Mouse (Mus musculus): Measurements from ENCODE around the gene Mst1. TPM values are rescaled to one million over a fixed set of nuclear protein-coding genes. Genes with fewer than 3 reads are reported as not detected.
A peak's percentile ranks its signal among the peaks of the same experiment; 100 is the strongest.

The Mst1 gene
- not detected in 2 replicates for polyA plus RNA-seq (2014; fragmentation: Nextera tagmentation; extraction: Ambion mirVana)

DNA sequence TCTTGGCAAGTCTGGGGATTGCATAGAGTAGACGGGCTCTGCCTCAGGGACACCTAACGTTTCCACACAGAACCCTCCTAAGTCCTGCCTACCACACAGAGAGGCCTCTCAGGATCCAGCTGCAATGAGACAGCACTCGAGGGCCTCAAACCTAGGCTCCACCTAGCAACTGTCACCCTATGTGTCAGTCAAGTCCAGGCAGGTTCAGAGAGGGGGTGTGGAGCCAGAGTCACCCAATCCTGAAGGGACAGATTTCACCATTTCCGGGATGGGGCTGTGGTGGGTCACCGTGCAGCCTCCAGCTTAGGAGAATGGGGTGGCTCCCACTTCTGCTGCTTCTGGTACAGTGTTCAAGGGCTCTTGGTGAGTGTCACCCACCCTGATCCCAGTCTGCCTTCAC, at the start of gene Mst1:
Mst1 (plus strand) TSS at position 269 of the 400 bp plus-strand sequence.
- Histone ChIP-seq H3K9ac (replicated peaks; ENCODE audit: low read length) (peak within 1 kb of the TSS; percentile 92), H3K27me3 (ENCODE audit: control insufficient read depth, insufficient read depth, low read length) (peaks cover 23% of the 10 kb centered on the region), H3K36me3 (ENCODE audit: control insufficient read depth, insufficient read depth, low read length) (peaks cover 14% of the 10 kb centered on the region), H3K4me3 (replicated peaks; ENCODE audit: low read depth, low read length) (peak within 1 kb of the TSS; percentile 86), H3K9me3 (ENCODE audit: control insufficient read depth, low read length) (no peaks in the 10 kb centered on the region), H3K27ac (replicated peaks; ENCODE audit: low read depth, low read length) (no peak within 1 kb of the TSS), H3K4me2 (ENCODE audit: low read length) (peak within 1 kb of the TSS; percentile 90), H3K4me1 (ENCODE audit: control insufficient read depth, insufficient read depth, low read length) (peaks cover 15% of the 10 kb centered on the region)
- DNase-seq (no peak), ATAC-seq (ENCODE audit: low FRiP score, low TSS enrichment) (no peak)
- 82% methylated on average over 5 of the region's 5 CpGs for WGBS

DNA sequence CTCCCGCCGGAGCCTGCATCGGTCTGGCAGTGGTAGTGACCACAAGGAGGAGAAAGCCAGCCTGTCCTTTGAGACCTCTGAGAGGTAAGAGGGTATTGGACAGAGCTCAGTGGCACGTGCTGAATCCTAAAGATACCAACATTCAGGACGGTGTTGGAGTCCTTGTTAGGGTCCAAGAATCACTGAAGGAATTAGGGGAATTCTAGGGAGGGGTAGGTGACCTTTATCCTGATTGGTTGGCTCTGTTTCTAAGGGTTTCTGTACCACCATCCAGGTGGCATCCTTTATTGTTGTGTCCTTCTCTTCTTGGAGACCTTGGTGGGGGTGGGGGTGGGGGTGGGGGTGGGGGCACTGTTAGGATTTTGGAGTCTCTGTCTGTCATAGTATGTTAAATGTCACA, 48.1 kb upstream of the Mst1 start:
- Histone ChIP-seq H3K9ac (replicated peaks; ENCODE audit: low read length) (no peak overlapping the region), H3K4me2 (ENCODE audit: low read length) (no peak overlapping the region), H3K4me1 (ENCODE audit: control insufficient read depth, insufficient read depth, low read length) (no peaks in the 10 kb centered on the region), H3K9me3 (ENCODE audit: control insufficient read depth, low read length) (no peaks in the 10 kb centered on the region), H3K4me3 (replicated peaks; ENCODE audit: low read depth, low read length) (no peak overlapping the region), H3K27me3 (ENCODE audit: control insufficient read depth, insufficient read depth, low read length) (no peaks in the 10 kb centered on the region), H3K36me3 (ENCODE audit: control insufficient read depth, insufficient read depth, low read length) (peaks cover 55% of the 10 kb centered on the region), H3K27ac (replicated peaks; ENCODE audit: low read depth, low read length) (no peak overlapping the region)
- 94% methylated on average over 5 of the region's 5 CpGs for WGBS
- no peak for DNase-seq
- no peak for ATAC-seq (ENCODE audit: low FRiP score, low TSS enrichment)

DNA sequence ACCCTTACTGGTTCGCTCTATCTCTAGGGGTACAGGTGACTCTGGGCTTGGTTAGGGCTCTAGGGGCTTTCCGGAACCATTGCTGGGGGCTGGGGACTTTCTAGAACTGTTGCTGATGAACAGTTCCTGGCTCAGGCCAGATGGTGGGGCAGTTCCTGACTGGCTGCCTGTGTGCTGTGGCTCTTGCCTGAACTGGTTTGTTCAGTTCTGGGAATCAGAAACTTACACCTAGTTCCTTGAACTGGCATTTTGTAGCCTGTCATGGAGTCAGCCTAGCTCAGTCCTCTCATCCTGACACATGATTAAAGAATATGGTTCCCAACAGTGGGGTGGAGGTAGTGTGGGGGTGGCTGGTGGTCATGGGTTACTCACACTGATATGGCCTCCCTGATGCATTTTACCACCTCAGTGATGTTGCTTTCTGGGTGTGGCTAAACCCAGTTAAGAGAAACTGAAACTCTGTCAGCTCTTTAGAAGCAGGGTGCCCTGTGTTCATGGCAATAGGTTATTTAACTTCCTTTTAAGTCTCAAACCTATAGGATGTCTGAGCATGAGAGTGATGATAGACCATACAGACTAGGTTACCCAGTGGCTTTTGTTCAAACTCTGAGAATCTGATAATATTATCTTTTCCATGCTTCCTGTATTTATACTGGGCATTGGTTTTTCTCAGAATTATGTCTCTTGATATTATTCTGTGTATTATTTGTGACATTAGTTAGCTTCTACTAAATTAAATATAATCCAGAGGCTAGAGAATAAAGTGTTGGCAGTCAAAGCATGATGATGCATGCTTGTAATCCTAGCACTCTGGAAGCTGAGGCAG, 44.7 kb upstream of the Mst1 start:
- H3K9me3 ChIP-seq (ENCODE audit: control insufficient read depth, low read length) = no peaks in the 10 kb centered on the region
- no peaks in the 10 kb centered on the region for H3K4me1 ChIP-seq (ENCODE audit: control insufficient read depth, insufficient read depth, low read length)
- H3K36me3 ChIP-seq (ENCODE audit: control insufficient read depth, insufficient read depth, low read length) = peaks cover 63% of the 10 kb centered on the region
- no peak overlapping the region for H3K27ac ChIP-seq (replicated peaks; ENCODE audit: low read depth, low read length)
- WGBS = 90% methylated on average over 2 of the region's 2 CpGs
- H3K4me3 ChIP-seq (replicated peaks; ENCODE audit: low read depth, low read length) = no peak overlapping the region
- no peaks in the 10 kb centered on the region for H3K27me3 ChIP-seq (ENCODE audit: control insufficient read depth, insufficient read depth, low read length)
- ATAC-seq (ENCODE audit: low FRiP score, low TSS enrichment) (no peak), DNase-seq (no peak)
- no peak overlapping the region for H3K9ac ChIP-seq (replicated peaks; ENCODE audit: low read length)
- no peak overlapping the region for H3K4me2 ChIP-seq (ENCODE audit: low read length)

DNA sequence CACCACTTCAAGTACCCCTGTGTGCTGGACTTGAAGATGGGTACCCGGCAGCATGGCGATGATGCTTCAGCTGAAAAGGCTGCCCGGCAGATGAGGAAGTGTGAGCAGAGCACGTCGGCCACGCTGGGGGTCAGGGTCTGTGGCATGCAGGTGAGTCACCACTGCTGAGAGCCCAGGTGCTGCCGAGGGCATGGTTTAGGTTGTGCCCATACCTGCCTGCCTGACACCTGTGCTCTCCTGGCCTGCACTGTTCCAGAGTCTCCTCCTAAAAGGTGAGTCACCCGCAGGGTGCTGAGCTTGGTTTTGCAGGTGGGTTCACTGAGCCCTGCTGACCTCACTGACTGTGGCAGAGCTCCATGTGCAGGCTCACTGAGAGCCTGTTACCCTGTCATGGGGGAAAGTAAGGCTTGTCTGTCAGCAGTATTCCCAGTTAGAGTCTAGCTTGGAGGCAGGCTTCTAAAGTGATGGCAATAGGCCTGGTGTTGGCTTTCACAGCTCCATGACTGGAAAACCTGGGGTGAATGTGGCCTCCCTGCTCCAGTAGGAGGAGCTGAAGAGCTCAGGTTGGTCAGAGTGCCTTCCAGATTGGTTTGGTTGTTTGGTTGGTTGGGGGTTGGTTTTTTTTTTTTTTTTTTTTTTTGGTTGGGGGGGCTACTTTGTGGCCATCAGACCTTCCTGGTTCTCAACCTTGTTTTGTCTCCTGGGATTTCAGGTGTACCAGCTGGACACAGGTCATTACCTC, 35.3 kb upstream of the Mst1 start:
- H3K4me1 ChIP-seq (ENCODE audit: control insufficient read depth, insufficient read depth, low read length) = 0 out of 2 replicates have a peak, but pooled peaks cover 8% of the 10 kb centered on the region
- H3K9ac ChIP-seq (replicated peaks; ENCODE audit: low read length) = no peak overlapping the region
- no peak for DNase-seq
- ATAC-seq (ENCODE audit: low FRiP score, low TSS enrichment) = no peak
- 97% methylated on average over 8 of the region's 8 CpGs for WGBS
- H3K4me2 ChIP-seq (ENCODE audit: low read length) = no peak overlapping the region
- peaks cover 66% of the 10 kb centered on the region for H3K36me3 ChIP-seq (ENCODE audit: control insufficient read depth, insufficient read depth, low read length)
- H3K4me3 ChIP-seq (replicated peaks; ENCODE audit: low read depth, low read length) = no peak overlapping the region
- H3K27ac ChIP-seq (replicated peaks; ENCODE audit: low read depth, low read length) = no peak overlapping the region
- no peaks in the 10 kb centered on the region for H3K9me3 ChIP-seq (ENCODE audit: control insufficient read depth, low read length)
- no peaks in the 10 kb centered on the region for H3K27me3 ChIP-seq (ENCODE audit: control insufficient read depth, insufficient read depth, low read length)

DNA sequence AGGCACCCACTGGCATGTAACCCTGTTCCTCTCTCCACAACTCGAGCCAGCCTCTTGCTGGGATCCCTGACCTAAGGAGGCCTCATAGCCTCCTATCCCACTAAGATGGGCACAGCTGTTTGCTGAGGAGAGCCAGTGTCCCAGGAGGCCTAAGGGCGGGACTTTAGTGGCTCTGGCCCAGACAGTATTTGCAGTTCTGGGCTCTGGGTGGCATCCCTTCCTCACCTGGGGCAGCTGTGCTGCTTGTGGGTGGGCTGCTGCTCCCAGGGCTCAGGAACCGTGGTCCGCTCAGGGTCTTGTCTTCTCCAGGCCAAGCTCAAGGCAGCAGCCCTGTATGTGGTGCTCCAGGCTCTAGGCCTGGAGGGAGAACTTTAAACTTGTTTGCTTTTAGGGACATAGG, 33.7 kb upstream of the Mst1 start:
- H3K4me1 ChIP-seq (ENCODE audit: control insufficient read depth, insufficient read depth, low read length) = 0 out of 2 replicates have a peak, but pooled peaks cover 8% of the 10 kb centered on the region
- H3K9me3 ChIP-seq (ENCODE audit: control insufficient read depth, low read length) = no peaks in the 10 kb centered on the region
- H3K4me2 ChIP-seq (ENCODE audit: low read length) = no peak overlapping the region
- no peak overlapping the region for H3K4me3 ChIP-seq (replicated peaks; ENCODE audit: low read depth, low read length)
- no peak overlapping the region for H3K9ac ChIP-seq (replicated peaks; ENCODE audit: low read length)
- no peak overlapping the region for H3K27ac ChIP-seq (replicated peaks; ENCODE audit: low read depth, low read length)
- ATAC-seq (ENCODE audit: low FRiP score, low TSS enrichment) (no peak), DNase-seq (no peak)
- H3K27me3 ChIP-seq (ENCODE audit: control insufficient read depth, insufficient read depth, low read length) = no peaks in the 10 kb centered on the region
- 87% methylated on average over 4 of the region's 4 CpGs for WGBS
- H3K36me3 ChIP-seq (ENCODE audit: control insufficient read depth, insufficient read depth, low read length) = peaks cover 66% of the 10 kb centered on the region

DNA sequence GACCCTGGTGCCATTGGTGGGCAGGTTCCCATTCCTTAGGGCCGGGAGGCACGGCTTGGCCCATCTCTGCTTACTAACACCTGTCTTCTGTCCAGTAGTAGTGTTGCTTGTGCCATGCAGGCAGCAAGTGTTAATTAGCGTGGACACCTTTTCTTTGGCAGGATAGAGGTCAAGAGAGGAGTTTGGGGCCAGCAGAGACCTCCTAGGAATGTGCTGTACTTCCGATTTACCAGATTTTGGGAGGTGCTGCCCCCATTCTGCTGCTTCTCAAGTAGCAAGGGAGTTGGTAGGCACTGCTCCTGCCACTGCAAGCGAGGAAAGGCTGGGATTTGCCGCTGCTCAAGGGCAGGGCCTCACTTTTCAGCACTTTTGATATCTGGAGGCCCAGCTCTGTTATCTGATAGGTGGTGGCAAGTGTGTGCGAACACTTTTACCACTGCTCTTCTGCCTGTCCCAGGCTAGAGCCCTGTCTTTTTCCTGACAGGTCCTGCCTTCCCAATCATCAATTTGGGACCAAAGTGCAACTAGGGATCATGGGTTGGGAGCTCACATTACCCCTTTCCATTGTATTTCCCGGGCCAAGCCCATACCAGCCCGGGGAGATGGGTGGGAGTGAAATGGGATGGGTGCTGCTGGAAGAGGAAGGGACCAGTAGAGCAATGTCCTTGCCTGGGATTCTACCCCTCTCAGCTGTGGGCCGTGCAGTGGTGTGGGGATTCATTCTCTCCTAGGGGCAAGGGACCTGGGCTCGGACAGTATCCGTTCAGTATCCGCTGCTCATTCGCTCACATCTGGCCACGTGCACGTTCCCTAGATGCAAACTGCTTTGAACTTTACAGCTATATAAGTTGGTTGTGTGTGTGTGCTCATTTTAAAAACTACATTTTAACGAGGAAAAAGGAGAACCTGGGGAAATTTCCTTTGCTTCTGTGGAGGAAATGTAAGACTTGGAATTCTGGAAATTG, 32.4 kb upstream of the Mst1 start:
- Histone ChIP-seq H3K9ac (replicated peaks; ENCODE audit: low read length) (peak overlapping the region; percentile 68; the same call in 1 of the 2 replicates), H3K9me3 (ENCODE audit: control insufficient read depth, low read length) (no peaks in the 10 kb centered on the region), H3K4me3 (replicated peaks; ENCODE audit: low read depth, low read length) (peak overlapping the region; percentile 62), H3K27ac (replicated peaks; ENCODE audit: low read depth, low read length) (peak overlapping the region; percentile 77), H3K36me3 (ENCODE audit: control insufficient read depth, insufficient read depth, low read length) (peaks cover 62% of the 10 kb centered on the region), H3K4me2 (ENCODE audit: low read length) (peak overlapping the region; percentile 95), H3K4me1 (ENCODE audit: control insufficient read depth, insufficient read depth, low read length) (0 out of 2 replicates have a peak, but pooled peaks cover 8% of the 10 kb centered on the region), H3K27me3 (ENCODE audit: control insufficient read depth, insufficient read depth, low read length) (no peaks in the 10 kb centered on the region)
- DNase-seq (no peak), ATAC-seq (ENCODE audit: low FRiP score, low TSS enrichment) (no peak)
- 50% methylated on average over 17 of the region's 17 CpGs for WGBS

DNA sequence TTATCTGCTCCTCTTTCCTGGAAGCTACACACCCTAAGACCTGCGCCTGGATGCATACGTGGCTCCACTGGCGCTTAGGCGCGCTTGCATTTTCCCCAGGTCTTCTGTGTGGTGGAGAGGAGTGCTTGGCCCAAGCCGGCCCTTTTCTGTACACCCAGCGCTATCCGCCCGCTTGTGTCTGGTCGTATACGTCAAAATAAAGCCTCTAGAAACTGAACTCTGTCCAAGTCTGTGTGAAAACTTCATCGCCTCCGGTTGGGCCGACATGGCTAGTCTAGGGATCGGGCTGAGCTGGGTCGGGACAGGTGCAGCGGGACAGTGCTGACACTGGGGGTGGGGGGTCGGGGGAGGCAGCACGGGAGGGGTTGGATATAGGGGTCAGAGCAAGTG, 31.7 kb upstream of the Mst1 start:
- H3K4me1 ChIP-seq (ENCODE audit: control insufficient read depth, insufficient read depth, low read length) = 0 out of 2 replicates have a peak, but pooled peaks cover 8% of the 10 kb centered on the region
- H3K36me3 ChIP-seq (ENCODE audit: control insufficient read depth, insufficient read depth, low read length) = peaks cover 59% of the 10 kb centered on the region
- WGBS = 1% methylated on average over 19 of the region's 19 CpGs
- no peaks in the 10 kb centered on the region for H3K9me3 ChIP-seq (ENCODE audit: control insufficient read depth, low read length)
- H3K27me3 ChIP-seq (ENCODE audit: control insufficient read depth, insufficient read depth, low read length) = no peaks in the 10 kb centered on the region
- peak; percentile 47; the same call in 1 of the 2 replicates for ATAC-seq (ENCODE audit: low FRiP score, low TSS enrichment)
- peak overlapping the region; percentile 77 for H3K27ac ChIP-seq (replicated peaks; ENCODE audit: low read depth, low read length)
- H3K4me2 ChIP-seq (ENCODE audit: low read length) = peak overlapping the region; percentile 95
- peak overlapping the region; percentile 68; the same call in 1 of the 2 replicates for H3K9ac ChIP-seq (replicated peaks; ENCODE audit: low read length)
- peak; percentile 47 for DNase-seq
- peak overlapping the region; percentile 62 for H3K4me3 ChIP-seq (replicated peaks; ENCODE audit: low read depth, low read length)

DNA sequence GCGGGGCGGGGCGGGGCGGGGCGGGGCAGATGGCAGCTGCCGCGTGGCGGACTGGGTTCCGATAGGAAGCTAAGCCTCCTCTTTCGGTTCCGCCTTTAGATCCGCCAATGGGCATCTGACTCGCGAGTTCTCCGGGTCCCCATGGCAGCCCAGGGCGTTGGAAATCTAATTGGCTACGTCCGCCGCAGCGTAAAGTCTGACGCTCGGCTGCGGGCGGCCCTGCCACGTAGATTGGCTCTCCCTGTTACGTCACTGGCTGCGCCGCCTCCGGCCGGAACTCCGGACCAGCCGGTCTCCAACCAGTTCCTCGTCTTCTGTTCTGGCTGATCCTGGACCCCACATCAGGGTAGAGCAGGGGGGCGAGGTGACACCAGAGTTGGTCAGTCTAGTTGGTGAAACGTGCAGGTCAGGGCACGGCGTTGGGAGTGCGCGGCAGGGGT, 31.2 kb upstream of the Mst1 start, which contains the start of gene Gmppb:
Gmppb (plus strand) TSS at position 227 of the 440 bp plus-strand sequence.
- WGBS = under 1% methylated on average over 39 of the region's 39 CpGs
- Histone ChIP-seq H3K4me1 (ENCODE audit: control insufficient read depth, insufficient read depth, low read length) (0 out of 2 replicates have a peak, but pooled peaks cover 8% of the 10 kb centered on the region), H3K27me3 (ENCODE audit: control insufficient read depth, insufficient read depth, low read length) (no peaks in the 10 kb centered on the region), H3K36me3 (ENCODE audit: control insufficient read depth, insufficient read depth, low read length) (peaks cover 63% of the 10 kb centered on the region), H3K4me2 (ENCODE audit: low read length) (peak within 1 kb of the TSS; percentile 95), H3K9me3 (ENCODE audit: control insufficient read depth, low read length) (no peaks in the 10 kb centered on the region), H3K4me3 (replicated peaks; ENCODE audit: low read depth, low read length) (peak within 1 kb of the TSS; percentile 62), H3K9ac (replicated peaks; ENCODE audit: low read length) (peak within 1 kb of the TSS; percentile 68), H3K27ac (replicated peaks; ENCODE audit: low read depth, low read length) (peak within 1 kb of the TSS; percentile 77)
- peak; percentile 98 for DNase-seq
- peak; percentile 94 for ATAC-seq (ENCODE audit: low FRiP score, low TSS enrichment)

All from midbrain, embryonic 14.5 days (tissue).